Mouse (Mus musculus): ENCODE results near the gene Ripor2. TPM values are rescaled to one million over a fixed set of nuclear protein-coding genes. Genes with fewer than 3 reads are reported as not detected.
A peak's percentile ranks its signal among the peaks of the same experiment; 100 is the strongest.

Ripor2 gene
- polyA plus RNA-seq, 1 experiment from 2014 or later, result 3.1 TPM

DNA sequence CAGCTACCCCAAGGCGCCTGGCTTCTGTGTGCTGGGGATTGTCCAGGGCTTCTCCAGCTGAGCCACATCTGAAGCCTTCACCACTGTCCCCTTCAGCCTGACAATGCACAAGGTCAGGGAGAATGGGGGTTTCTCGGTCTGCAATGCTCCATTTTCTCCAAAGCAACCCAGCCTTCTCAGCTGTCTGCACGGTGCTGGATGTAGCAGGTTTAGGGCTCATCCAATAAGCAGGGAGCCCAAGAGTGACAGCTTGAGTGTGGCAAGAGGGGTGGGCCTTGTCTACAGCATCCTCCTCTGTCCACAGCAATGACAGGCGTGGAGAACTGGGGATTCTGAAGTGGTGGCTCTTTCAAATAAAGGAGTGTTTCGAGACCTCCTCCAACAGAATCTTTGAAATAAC is 23.8 kb downstream of the Ripor2 start:
- no peak overlapping the region for H3K27ac ChIP-seq (replicated peaks)
- H3K9me3 ChIP-seq (replicated peaks), result no peaks in the 10 kb centered on the region
- no peak for ATAC-seq (ENCODE audit: insufficient read depth)
- no peak overlapping the region for H3K9ac ChIP-seq
- H3K36me3 ChIP-seq (replicated peaks), result no peaks in the 10 kb centered on the region
- WGBS (ENCODE audit: insufficient replicate concordance), result 64% methylated on average over 5 of the region's 5 CpGs
- H3K4me1 ChIP-seq (replicated peaks), result peaks cover 27% of the 10 kb centered on the region
- peaks cover 6% of the 10 kb centered on the region; the same call in 1 of the 2 replicates for H3K27me3 ChIP-seq
- H3K4me2 ChIP-seq, result no peak overlapping the region
- H3K4me3 ChIP-seq (replicated peaks), result no peak overlapping the region

GRCm38 (mm10) chr13:24607961-24608360 is 26.0 kb downstream of the Ripor2 start:
- no peak overlapping the region for H3K4me2 ChIP-seq
- no peak for ATAC-seq (ENCODE audit: insufficient read depth)
- no peak overlapping the region for H3K9ac ChIP-seq
- WGBS (ENCODE audit: insufficient replicate concordance), result 49% methylated on average over 4 of the region's 4 CpGs
- H3K4me3 ChIP-seq (replicated peaks), result no peak overlapping the region
- H3K4me1 ChIP-seq (replicated peaks), result peaks cover 25% of the 10 kb centered on the region
- no peaks in the 10 kb centered on the region for H3K9me3 ChIP-seq (replicated peaks)
- H3K27ac ChIP-seq (replicated peaks), result no peak overlapping the region
- H3K36me3 ChIP-seq (replicated peaks), result no peaks in the 10 kb centered on the region
- peaks cover 6% of the 10 kb centered on the region; the same call in 1 of the 2 replicates for H3K27me3 ChIP-seq

GRCm38 (mm10) chr13:24608709-24609108 is 26.7 kb downstream of the Ripor2 start:
- Histone ChIP-seq H3K4me3 (replicated peaks) (no peak overlapping the region), H3K9me3 (replicated peaks) (no peaks in the 10 kb centered on the region), H3K27me3 (peaks cover 6% of the 10 kb centered on the region; the same call in 1 of the 2 replicates), H3K36me3 (replicated peaks) (no peaks in the 10 kb centered on the region), H3K4me2 (no peak overlapping the region), H3K4me1 (replicated peaks) (peaks cover 24% of the 10 kb centered on the region), H3K27ac (replicated peaks) (no peak overlapping the region), H3K9ac (no peak overlapping the region)
- ATAC-seq (ENCODE audit: insufficient read depth), result no peak
- WGBS (ENCODE audit: insufficient replicate concordance), result 73% methylated on average over 1 of the region's 1 CpGs

DNA sequence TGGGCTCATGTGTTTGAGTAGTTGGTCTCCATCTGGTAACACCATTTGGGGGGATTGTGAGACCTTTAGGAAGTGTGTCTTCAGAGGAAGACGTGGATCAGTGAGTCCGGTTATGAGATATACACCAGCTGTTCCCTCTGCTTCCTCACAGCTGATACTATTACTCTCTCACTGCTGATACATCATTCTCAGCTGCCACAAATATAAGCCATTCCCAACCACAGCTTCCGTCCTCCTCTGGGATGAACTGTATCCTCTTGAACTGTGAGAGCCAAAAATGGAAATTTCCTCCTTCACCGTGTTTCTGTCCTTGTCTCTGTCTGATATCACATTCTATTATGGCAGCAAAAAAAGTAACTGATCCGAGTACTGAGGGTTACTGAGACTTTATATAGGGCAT is 28.9 kb downstream of the Ripor2 start:
- Histone ChIP-seq H3K4me1 (replicated peaks) (peaks cover 14% of the 10 kb centered on the region), H3K4me2 (no peak overlapping the region), H3K9me3 (replicated peaks) (no peaks in the 10 kb centered on the region), H3K27ac (replicated peaks) (no peak overlapping the region), H3K36me3 (replicated peaks) (no peaks in the 10 kb centered on the region), H3K9ac (no peak overlapping the region), H3K4me3 (replicated peaks) (no peak overlapping the region), H3K27me3 (no peaks in the 10 kb centered on the region)
- 66% methylated on average over 5 of the region's 5 CpGs for WGBS (ENCODE audit: insufficient replicate concordance)
- no peak for ATAC-seq (ENCODE audit: insufficient read depth)

DNA sequence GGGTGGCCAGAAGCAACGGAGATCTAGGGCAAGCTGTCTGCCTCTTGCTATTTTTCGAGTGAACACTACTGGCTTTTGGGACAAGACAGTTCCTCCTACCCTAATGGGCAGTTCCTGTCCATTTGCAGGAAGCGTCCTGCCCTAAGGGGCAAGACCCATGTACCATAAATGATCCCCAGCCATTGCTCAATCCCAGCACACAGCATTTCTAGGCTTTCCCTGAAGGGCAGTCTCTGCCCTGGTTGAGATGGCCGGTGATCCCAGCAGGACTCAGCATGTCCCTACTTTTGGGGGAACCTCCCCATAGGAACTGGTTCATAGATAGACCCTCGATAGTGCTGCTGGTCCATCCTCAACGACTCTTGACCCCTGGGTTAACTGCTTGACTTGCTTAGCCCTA is 31.0 kb downstream of the Ripor2 start:
- 54% methylated on average over 6 of the region's 6 CpGs for WGBS (ENCODE audit: insufficient replicate concordance)
- no peak for ATAC-seq (ENCODE audit: insufficient read depth)
- H3K36me3 ChIP-seq (replicated peaks), result no peaks in the 10 kb centered on the region
- no peak overlapping the region for H3K4me2 ChIP-seq
- no peak overlapping the region for H3K27ac ChIP-seq (replicated peaks)
- no peaks in the 10 kb centered on the region for H3K9me3 ChIP-seq (replicated peaks)
- no peak overlapping the region for H3K4me3 ChIP-seq (replicated peaks)
- H3K9ac ChIP-seq, result no peak overlapping the region
- H3K4me1 ChIP-seq (replicated peaks), result peaks cover 14% of the 10 kb centered on the region
- H3K27me3 ChIP-seq, result no peaks in the 10 kb centered on the region

DNA sequence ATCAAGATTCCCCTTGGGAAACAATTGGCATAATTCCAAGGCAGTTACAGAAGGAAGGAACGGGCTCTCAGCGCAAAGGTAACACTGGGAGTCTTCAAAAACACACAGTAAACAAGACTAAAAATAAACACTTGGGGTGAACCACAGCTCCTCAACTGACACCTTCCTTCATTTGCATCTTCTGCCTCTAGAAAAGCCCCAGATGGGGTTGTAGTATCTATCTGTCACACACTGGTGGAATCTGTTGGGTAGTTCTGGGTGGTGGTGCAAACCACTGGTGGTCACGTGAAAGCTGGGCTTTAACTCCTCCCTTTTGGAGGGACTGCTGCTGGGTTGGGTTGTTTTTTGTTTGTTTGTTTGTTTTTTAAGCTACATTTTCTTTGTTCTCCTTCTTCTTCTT is 31.4 kb downstream of the Ripor2 start:
- no peaks in the 10 kb centered on the region for H3K27me3 ChIP-seq
- no peaks in the 10 kb centered on the region for H3K9me3 ChIP-seq (replicated peaks)
- no peak overlapping the region for H3K9ac ChIP-seq
- H3K36me3 ChIP-seq (replicated peaks), result no peaks in the 10 kb centered on the region
- ATAC-seq (ENCODE audit: insufficient read depth), result peak; percentile 64
- no peak overlapping the region for H3K4me2 ChIP-seq
- 50% methylated on average over 3 of the region's 3 CpGs for WGBS (ENCODE audit: insufficient replicate concordance)
- H3K27ac ChIP-seq (replicated peaks), result no peak overlapping the region; the same call in 1 of the 2 replicates
- H3K4me1 ChIP-seq (replicated peaks), result peaks cover 14% of the 10 kb centered on the region
- H3K4me3 ChIP-seq (replicated peaks), result no peak overlapping the region

DNA sequence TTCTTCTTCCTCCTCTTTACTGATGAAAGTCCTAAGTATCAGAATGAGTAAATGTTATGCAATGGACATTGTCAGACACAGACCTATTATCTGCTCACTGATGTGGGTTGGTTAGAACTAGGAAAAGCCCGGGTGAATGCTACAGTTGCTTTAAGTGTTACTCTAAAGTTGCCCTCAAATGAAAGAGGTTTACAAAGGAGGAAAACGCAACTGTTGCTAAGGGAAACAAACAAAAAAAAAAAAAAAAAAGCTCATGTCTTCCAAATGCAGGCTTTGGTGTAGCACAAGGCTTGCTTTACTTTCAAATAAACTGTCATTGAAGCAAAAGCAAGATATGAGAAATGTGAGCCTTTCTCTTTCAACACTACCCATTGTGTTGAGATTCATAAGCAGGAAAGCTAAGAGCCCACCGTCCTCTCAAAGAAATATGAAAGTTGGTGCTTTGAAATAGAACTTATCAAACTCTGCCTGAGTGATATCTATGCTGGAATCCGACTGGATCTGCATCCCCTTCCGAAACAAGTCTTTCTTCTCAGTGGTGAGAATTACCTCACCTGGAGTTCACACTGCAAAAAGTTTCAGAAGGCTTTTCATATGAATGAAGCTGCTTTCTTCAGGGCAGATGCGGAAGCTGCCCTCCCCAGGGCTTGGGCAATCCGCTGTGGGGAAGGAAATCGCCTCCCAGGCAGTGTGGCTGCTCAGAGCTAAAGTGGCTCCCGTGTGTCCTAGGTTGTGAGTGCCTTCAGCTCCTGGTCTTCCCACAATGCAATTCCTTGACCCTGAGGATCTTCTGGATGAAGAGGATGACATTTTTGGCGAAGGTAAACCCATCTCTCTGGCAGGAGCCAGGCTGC is 32.2 kb downstream of the Ripor2 start:
- H3K27me3 ChIP-seq, result no peaks in the 10 kb centered on the region
- ATAC-seq (ENCODE audit: insufficient read depth), result no peak
- no peaks in the 10 kb centered on the region for H3K9me3 ChIP-seq (replicated peaks)
- 0 out of 2 replicates have a peak overlapping the region, but pooled peaks have one; percentile 14 for H3K4me2 ChIP-seq
- H3K36me3 ChIP-seq (replicated peaks), result no peaks in the 10 kb centered on the region
- peaks cover 11% of the 10 kb centered on the region for H3K4me1 ChIP-seq (replicated peaks)
- peak overlapping the region; percentile 34; the same call in 1 of the 2 replicates for H3K27ac ChIP-seq (replicated peaks)
- H3K4me3 ChIP-seq (replicated peaks), result peak overlapping the region; percentile 20
- no peak overlapping the region for H3K9ac ChIP-seq
- 41% methylated on average over 10 of the region's 10 CpGs for WGBS (ENCODE audit: insufficient replicate concordance)

GRCm38 (mm10) chr13:24615921-24616565 is 34.1 kb downstream of the Ripor2 start:
- peak overlapping the region; percentile 12; the same call in 1 of the 2 replicates for H3K4me3 ChIP-seq (replicated peaks)
- H3K27ac ChIP-seq (replicated peaks), result no peak overlapping the region
- ATAC-seq (ENCODE audit: insufficient read depth), result no peak
- 54% methylated on average over 9 of the region's 9 CpGs for WGBS (ENCODE audit: insufficient replicate concordance)
- peak overlapping the region; percentile 2; the same call in 1 of the 2 replicates for H3K4me2 ChIP-seq
- H3K4me1 ChIP-seq (replicated peaks), result peaks cover 11% of the 10 kb centered on the region
- H3K9me3 ChIP-seq (replicated peaks), result no peaks in the 10 kb centered on the region
- no peak overlapping the region for H3K9ac ChIP-seq
- H3K36me3 ChIP-seq (replicated peaks), result no peaks in the 10 kb centered on the region
- H3K27me3 ChIP-seq, result no peaks in the 10 kb centered on the region

GRCm38 (mm10) chr13:24616645-24617044 is 34.7 kb downstream of the Ripor2 start:
- Histone ChIP-seq H3K4me1 (replicated peaks) (peaks cover 11% of the 10 kb centered on the region), H3K9ac (no peak overlapping the region), H3K36me3 (replicated peaks) (no peaks in the 10 kb centered on the region), H3K4me3 (replicated peaks) (no peak overlapping the region), H3K27ac (replicated peaks) (no peak overlapping the region), H3K9me3 (replicated peaks) (no peaks in the 10 kb centered on the region), H3K4me2 (0 out of 2 replicates have a peak overlapping the region, but pooled peaks have one; percentile 2), H3K27me3 (no peaks in the 10 kb centered on the region)
- no peak for ATAC-seq (ENCODE audit: insufficient read depth)
- 72% methylated on average over 8 of the region's 8 CpGs for WGBS (ENCODE audit: insufficient replicate concordance)

GRCm38 (mm10) chr13:24617076-24617798 is 35.2 kb downstream of the Ripor2 start:
- H3K4me1 ChIP-seq (replicated peaks), result peaks cover 11% of the 10 kb centered on the region
- 0 out of 2 replicates have a peak overlapping the region, but pooled peaks have one; percentile 2 for H3K4me2 ChIP-seq
- H3K9me3 ChIP-seq (replicated peaks), result no peaks in the 10 kb centered on the region
- H3K27me3 ChIP-seq, result no peaks in the 10 kb centered on the region
- no peak overlapping the region for H3K27ac ChIP-seq (replicated peaks)
- H3K9ac ChIP-seq, result no peak overlapping the region
- no peaks in the 10 kb centered on the region for H3K36me3 ChIP-seq (replicated peaks)
- H3K4me3 ChIP-seq (replicated peaks), result no peak overlapping the region
- no peak for ATAC-seq (ENCODE audit: insufficient read depth)
- whole genome bisulfite sequencing (ENCODE audit: insufficient replicate concordance), result 57% methylated on average over 6 of the region's 6 CpGs

GRCm38 (mm10) chr13:24617799-24618130 is 35.8 kb downstream of the Ripor2 start:
- 67% methylated on average over 2 of the region's 2 CpGs for WGBS (ENCODE audit: insufficient replicate concordance)
- H3K27ac ChIP-seq (replicated peaks), result no peak overlapping the region

More at GRCm38 (mm10) chr13:24617799-24618130, 35.8 kb downstream of the Ripor2 start:
- no peak for ATAC-seq (ENCODE audit: insufficient read depth)
- Histone ChIP-seq H3K36me3 (replicated peaks) (no peaks in the 10 kb centered on the region), H3K4me2 (no peak overlapping the region), H3K27me3 (no peaks in the 10 kb centered on the region), H3K9me3 (replicated peaks) (no peaks in the 10 kb centered on the region), H3K4me3 (replicated peaks) (no peak overlapping the region), H3K9ac (no peak overlapping the region), H3K4me1 (replicated peaks) (peaks cover 8% of the 10 kb centered on the region)
